Mouse (Mus musculus) adrenal gland, adult 2 months (tissue): ENCODE results near the gene Atg4c. TPM values are rescaled to one million over a fixed set of nuclear protein-coding genes. Genes with fewer than 3 reads are reported as not detected.

Experiments used
- DNase-seq: peaks from one replicate; pipeline ENCODE4 v3.0.0; 2021
- polyA plus RNA-seq: library from polyadenylated mRNA; depleted of rRNA; stranded (reverse); fragments of >200 nt; gene quantifications from 2 replicates; pipeline ENCODE4 v1.2.3, GENCODE M21; 2012
- total RNA-seq, 2 experiments: library from RNA; stranded (reverse); gene quantifications; 2 replicates each; pipeline ENCODE4 v1.2.3; 2021

Atg4c gene
- total and polyA plus RNA-seq, 3 experiments = 2.2 to 15.7 (median 11.8) TPM

- no peak for DNase-seq
Observed at GRCm38 (mm10) chr4:99185305-99185704, 8.4 kb upstream of the Atg4c start.

DNA sequence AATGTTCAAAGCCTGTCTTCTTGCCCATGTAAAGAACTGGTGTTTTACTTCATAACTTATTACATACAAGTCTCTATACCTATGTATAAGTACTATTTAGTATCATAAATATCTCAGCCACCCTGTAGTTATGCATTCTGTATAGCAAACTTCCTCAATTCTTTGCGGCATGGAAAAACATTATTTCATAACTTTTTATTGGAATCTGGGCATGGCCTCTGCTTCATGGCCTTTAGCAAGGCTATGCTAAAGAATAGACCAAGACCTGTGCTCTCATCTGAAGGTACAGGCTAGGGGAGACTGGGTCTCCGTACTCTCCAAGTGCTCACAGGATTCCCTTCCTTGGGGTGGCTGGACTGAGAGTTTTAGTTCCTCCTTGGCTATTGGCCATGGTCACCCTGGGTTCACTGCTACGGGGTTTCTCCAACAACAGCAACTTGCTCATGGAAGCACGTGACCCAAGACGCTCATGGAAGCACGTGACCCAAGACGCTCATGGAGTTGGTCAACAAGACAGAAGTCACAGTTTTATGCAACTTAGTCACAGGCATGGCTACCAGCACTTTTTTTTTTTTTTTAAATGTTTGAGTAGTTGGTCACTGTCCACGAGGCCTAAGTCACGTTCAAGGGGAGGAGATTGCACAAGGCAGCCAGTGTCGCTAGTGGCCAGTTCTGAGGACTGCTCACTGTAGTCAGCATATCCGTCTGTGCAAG is 7.2 kb upstream of the Atg4c start:
- peak; percentile 26 for DNase-seq

DNA sequence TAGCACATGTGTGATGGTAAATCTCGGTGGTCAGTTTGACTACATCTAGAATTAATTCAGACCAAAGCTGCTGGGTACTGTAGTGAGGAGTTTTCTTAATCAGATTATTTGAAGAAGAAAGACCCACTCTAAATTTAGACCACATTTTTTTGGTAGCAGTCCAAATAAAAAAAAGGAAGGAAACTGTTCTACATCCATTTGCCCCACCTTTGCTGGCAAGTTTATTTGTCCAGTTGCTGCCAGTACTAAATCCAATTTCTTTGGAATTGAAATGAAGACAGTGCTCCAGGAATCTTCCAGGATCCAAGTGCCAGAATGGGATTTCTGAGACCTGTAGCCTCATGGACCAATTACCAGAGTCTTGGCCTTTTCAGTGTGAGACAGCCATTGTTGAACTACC is 1.1 kb upstream of the Atg4c start:
- DNase-seq = no peak

- DNase-seq = no peak
Observed at GRCm38 (mm10) chr4:99193214-99193613, 520 bp upstream of the Atg4c start.

DNA sequence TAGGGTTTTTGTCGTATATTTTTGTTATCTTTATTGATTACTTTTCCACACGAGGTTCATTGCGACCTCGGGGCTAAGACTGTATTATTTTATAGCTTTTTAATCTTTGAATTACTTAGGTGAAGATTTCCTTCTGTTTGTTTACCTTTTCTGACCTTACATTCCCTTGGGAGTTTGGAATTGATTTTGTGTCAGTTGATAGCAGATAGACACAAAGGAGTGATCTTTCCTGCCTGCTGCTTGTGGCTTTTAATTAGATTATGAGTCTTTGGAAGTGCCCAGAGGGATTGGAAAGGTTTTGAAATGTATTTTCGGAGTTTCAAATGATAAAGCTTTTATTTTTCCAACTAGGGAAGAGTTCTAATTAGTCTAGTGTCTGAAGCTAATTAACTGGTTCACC is 1.1 kb downstream of the Atg4c start:
- no peak for DNase-seq

GRCm38 (mm10) chr4:99198721-99199120 is 5.0 kb downstream of the Atg4c start:
- DNase-seq = no peak

DNA sequence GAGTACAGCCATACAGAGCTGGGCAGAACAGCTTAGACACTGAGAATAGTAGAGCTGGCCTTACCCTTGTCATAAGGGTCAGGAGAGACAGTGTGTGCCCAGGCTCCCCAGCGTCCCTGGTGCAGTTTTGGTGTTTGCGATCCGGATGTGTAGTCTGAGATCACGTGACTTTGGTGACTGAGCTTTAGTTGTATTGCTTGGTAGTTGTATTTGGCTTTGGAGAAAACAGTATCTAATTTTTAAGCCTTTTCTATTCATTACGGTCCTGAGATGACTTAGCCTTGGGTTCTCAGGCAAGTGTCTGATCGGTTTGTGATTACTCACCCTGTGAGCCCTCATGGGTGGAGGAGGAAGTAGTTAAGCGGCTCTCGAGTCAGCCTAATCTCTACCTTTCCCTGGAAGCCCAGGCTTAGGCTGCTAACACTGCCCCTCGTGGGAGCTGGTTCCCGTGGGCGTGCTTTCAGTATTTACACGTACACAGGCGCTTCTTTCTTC is 6.1 kb downstream of the Atg4c start:
- peak; percentile 27 for DNase-seq

GRCm38 (mm10) chr4:99200383-99201136 is 6.8 kb downstream of the Atg4c start:
- no peak for DNase-seq

DNA sequence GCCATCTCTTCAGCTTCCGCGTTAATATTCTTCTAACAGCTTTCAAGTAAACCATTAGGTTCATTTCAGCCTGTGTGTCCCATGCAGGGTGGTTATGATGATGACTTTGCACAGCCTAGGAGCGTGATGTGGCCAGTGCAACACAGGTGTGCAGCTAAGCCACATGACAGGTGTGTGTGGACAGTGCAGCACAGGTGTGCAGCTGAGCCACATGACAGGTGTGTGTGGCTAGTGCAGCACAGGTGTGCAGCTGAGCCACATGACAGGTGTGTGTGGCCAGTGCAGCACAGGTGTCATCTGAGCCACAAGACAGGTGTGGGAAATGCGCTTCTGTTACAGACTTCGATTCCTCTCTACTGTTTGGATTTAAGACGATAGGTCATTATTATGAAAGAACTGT is 12.0 kb downstream of the Atg4c start:
- no peak for DNase-seq

DNA sequence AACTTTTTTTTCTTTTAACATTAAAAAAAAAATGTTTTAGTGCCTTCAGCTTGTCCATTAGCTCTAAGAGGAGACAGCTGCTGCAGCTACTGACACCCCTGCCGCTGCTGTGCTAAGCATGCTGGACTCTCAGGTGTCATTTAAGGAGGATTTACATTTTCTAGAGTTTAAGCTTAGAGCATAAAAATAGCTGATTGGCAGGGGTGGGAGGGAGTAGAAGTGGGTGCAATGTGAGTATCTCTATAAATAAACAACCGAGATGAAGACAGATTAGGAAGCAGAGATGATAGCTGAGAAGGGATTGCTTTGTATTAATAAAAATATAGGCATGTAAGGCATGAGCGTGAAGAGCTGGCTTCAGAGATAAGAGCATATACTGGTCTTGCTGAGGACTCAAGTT is 12.6 kb downstream of the Atg4c start:
- DNase-seq = no peak

GRCm38 (mm10) chr4:99210087-99210486 is 16.4 kb downstream of the Atg4c start:
- no peak for DNase-seq

GRCm38 (mm10) chr4:99211606-99212005 is 17.9 kb downstream of the Atg4c start:
- no peak for DNase-seq

GRCm38 (mm10) chr4:99213123-99213522 is 19.4 kb downstream of the Atg4c start:
- no peak for DNase-seq

- DNase-seq = no peak
Observed at GRCm38 (mm10) chr4:99222221-99222620, 28.5 kb downstream of the Atg4c start.

- no peak for DNase-seq
Observed at GRCm38 (mm10) chr4:99224790-99225189, 31.1 kb downstream of the Atg4c start.

GRCm38 (mm10) chr4:99227226-99227625 is 33.5 kb downstream of the Atg4c start:
- peak; percentile 10 for DNase-seq

GRCm38 (mm10) chr4:99229371-99229770 is 35.6 kb downstream of the Atg4c start:
- no peak for DNase-seq

DNA sequence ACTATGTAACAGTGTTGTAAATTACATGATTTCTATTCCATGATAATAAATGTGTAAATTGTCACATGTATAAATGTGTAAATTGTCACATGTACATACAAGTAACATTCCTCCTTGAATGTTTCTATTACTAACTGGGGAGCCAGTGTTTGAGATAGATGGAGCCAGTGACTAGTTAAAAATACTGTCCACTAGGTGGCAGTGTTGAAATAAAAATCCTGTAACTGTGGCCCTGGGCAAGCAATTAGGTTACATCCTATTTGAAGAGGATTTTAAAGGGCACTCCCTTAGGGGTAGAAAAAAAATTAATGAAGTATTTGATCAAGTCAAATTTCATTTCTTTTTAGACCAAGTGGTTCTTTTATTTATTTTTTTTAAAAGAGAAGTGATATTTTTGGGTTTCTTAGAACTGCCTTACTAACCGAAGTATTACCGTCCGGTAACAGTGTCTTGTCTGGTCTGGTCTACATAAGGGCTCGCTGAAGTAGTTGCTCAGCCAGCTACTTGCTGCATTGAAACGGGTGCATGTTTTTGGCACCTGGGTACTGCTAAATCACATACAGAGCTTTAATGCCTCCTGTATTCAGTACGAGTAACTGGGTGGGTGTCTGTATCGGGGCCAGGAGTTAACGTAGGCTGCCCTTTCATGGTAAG is 41.6 kb downstream of the Atg4c start:
- no peak for DNase-seq

DNA sequence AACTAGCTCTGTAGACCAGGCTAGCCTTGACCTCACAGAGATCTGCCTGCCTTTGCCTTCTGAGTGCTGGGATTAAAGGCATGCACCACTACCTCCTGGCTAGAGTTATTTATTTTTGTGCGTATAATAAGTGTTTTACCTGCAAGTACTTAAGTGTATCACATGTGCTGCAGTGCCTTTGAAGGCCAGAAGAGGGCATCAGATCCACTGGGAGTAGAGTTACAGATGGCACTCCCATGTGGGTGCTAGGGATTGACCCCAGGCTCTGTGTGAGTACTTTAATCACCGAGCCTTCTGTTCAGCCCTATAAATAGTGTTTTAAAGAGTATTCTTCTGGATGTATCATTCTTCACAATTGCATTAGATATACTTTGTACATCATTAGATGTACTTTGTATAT is 44.6 kb downstream of the Atg4c start:
- DNase-seq = no peak

DNA sequence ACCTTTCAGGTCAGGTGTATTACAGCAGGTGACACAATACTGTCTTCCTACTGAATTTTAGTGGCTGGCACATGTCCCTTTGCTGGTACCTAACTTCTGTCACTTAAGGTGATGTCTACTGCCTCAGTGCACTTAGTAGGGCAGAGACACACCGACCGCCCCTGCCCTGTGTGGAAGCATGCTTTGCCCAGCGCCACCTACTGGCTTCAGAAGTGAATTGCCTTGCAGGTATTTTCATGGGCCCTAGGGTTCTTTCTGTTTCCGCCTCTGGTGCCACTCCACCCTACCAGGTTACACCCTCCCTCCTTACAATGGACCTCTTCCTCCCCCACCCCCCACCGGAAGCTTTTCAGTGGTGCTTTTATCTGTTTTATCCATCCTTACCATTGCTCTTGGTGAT is 47.9 kb downstream of the Atg4c start:
- no peak for DNase-seq

- DNase-seq = no peak
Observed at GRCm38 (mm10) chr4:99249358-99249757, 55.6 kb downstream of the Atg4c start.

DNA sequence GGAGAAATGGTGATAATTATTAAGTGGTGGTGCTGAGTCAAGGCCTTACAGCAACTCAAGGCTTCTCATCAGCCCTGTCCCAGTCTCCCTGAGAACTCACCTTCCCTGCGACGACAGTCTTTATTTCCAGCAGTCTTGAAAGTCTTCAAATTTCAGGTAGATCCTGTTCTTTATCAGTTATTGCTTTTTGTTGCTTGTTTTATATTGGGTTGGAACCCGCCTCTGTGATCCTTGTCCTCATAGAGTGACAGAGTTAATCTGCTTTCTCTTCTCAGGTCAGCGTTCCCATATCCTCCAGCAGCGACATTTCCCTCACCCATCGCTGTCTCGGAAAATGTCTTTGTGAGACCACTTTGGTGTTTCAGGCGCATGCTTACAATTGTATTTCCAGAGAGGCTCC is 56.1 kb downstream of the Atg4c start:
- DNase-seq = no peak

GRCm38 (mm10) chr4:99252957-99253356 is 59.2 kb downstream of the Atg4c start:
- DNase-seq = no peak
